Mouse (Mus musculus) intestine, embryonic 14.5 days (tissue): ENCODE measurements around the gene Glrp1. TPM values are rescaled to one million over a fixed set of nuclear protein-coding genes. Genes with fewer than 3 reads are reported as not detected.
A peak's percentile ranks its signal among the peaks of the same experiment; 100 is the strongest.

Experiments used
- ATAC-seq: fragments of 200-750 bp; cut with Nextera tagmentation; replicated peaks from 2 replicates; pipeline ENCODE4 v1.8.0; 2017; ENCODE audit warnings: low read depth, moderate number of reproducible peaks, moderate TSS enrichment, moderate library complexity; ENCODE audit not compliant: low FRiP score, low TSS enrichment
- DNase-seq: peaks from one replicate; pipeline ENCODE4 v3.0.0-alpha.2; 2018; ENCODE audit warnings: low spot score
- H3K27ac ChIP-seq: fragments of 300-500 bp; sonication (generic); 2 replicates; pipeline ENCODE4 v1.5.1; 2014; ENCODE audit warnings: low read depth, mild to moderate bottlenecking, control low read depth
- H3K27me3 ChIP-seq: fragments of 300-500 bp; sonication (generic); replicated peaks from 2 replicates; pipeline ENCODE4 v1.6.1; 2014; ENCODE audit warnings: low read length, control low read depth; ENCODE audit not compliant: control insufficient read depth, insufficient read depth
- H3K36me3 ChIP-seq: fragments of 300-500 bp; sonication (generic); 2 replicates; pipeline ENCODE4 v1.6.1; 2014; ENCODE audit warnings: low read length, control low read depth; ENCODE audit not compliant: control insufficient read depth, insufficient read depth
- H3K4me1 ChIP-seq: fragments of 300-500 bp; sonication (generic); replicated peaks from 2 replicates; pipeline ENCODE4 v1.6.1; 2014; ENCODE audit warnings: low read length, control low read depth, mixed read lengths; ENCODE audit not compliant: control insufficient read depth, insufficient read depth
- H3K4me2 ChIP-seq: fragments of 300-500 bp; sonication (generic); 2 replicates; pipeline ENCODE4 v1.6.1; 2014; ENCODE audit warnings: low read length
- H3K4me3 ChIP-seq: fragments of 300-500 bp; sonication (generic); 2 replicates; pipeline ENCODE4 v1.5.1; 2014; ENCODE audit warnings: low read depth, low read length, control low read depth, mixed read lengths
- H3K9ac ChIP-seq: fragments of 300-500 bp; sonication (generic); 2 replicates; pipeline ENCODE4 v1.6.1; 2014; ENCODE audit warnings: mild to moderate bottlenecking, low read length
- H3K9me3 ChIP-seq: fragments of 300-500 bp; sonication (generic); 2 replicates; pipeline ENCODE4 v1.6.1; 2016; ENCODE audit warnings: low read length, control low read depth; ENCODE audit not compliant: control insufficient read depth
- WGBS: fragments of 180-500 bp; shearing (Covaris S2); extraction: QIAGEN DNeasy Blood & Tissue Kit; methylation state at CpG from one replicate; pipeline ENCODE4 v1.1.7; 2014; 5-methylcytosine and 5-hydroxymethylcytosine counted together
- polyA plus RNA-seq: library from polyadenylated mRNA; unstranded; fragments of >200 nt; fragmentation: Nextera tagmentation; extraction: Ambion mirVana; gene quantifications from 2 replicates; pipeline ENCODE4 v1.2.1, GENCODE M21; 2014

The Glrp1 gene
- polyA plus RNA-seq, 1 experiment from 2014 or later, result not detected

DNA sequence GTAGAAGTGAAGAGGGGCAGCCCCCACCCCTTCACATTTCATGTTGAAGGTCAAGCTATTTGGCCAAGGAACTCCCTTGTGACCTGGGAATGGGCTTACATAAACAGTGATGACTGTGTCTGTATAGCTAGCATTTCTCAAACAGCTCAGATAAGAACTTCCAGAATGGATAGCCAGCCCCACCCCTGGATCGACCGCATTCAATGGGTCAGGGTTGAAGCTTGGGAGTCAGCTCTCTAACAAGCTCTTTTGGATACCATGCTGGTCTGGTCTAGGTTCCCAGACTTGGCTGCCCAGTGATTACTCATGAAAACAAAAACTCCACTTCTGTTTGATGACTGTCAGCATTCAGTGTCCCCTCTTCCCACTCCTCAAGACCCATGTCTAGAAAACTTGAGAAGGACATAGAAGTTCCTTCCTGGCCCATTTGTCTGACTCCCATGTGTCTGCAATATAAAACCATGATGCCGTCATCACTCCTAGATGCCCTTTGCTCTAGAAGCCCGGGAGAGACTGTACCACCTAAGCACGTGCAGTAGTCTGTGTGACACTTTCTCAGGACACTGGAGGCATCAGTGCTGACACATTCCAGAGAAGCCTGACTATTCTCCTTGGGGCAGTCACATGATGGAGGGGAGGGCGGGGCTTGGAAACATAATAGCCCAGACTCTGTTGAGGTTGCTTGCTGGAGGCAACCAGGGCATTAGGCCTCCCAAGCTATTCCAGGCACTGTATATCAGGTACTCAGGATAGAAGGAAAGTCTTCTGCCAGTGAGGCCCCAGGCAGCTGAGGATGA is 45.6 kb downstream of the Glrp1 start:
- Histone ChIP-seq H3K27me3 (no peaks in the 10 kb centered on the region), H3K4me3 (no peak overlapping the region), H3K36me3 (no peaks in the 10 kb centered on the region), H3K4me2 (no peak overlapping the region), H3K27ac (no peak overlapping the region), H3K4me1 (no peaks in the 10 kb centered on the region), H3K9me3 (no peaks in the 10 kb centered on the region), H3K9ac (no peak overlapping the region)
- DNase-seq, result no peak
- WGBS, result 65% methylated on average over 6 of the region's 6 CpGs
- ATAC-seq, result peak; percentile 32; the same call in 1 of the 2 replicates

DNA sequence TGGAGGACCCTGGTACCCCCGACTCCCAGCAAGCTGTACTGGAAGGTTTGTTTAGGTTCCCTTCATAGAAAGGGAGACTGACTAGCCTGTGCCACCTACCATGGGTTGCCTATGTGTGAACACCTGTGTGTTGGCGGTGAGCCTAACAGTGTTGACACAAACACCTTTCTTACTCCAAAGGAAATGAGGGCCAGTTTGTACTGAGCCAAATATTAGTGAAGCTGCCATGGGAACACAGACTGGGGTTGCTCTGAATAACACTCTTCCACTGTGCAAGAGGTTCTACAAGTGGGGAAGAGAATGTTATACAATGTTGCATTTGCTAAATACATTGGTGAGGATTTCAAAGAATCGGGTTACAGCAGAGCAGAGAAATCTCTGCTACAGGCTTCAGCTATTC is 46.6 kb downstream of the Glrp1 start:
- no peak for DNase-seq

GRCm38 (mm10) chr1:88462484-88462883 is 47.4 kb downstream of the Glrp1 start:
- no peaks in the 10 kb centered on the region for H3K27me3 ChIP-seq
- H3K27ac ChIP-seq, result no peak overlapping the region
- ATAC-seq (0 out of 2 replicates have a peak, but pooled peaks have one; percentile 12), DNase-seq (no peak)
- H3K4me3 ChIP-seq, result no peak overlapping the region
- H3K9ac ChIP-seq, result no peak overlapping the region
- no peaks in the 10 kb centered on the region for H3K9me3 ChIP-seq
- no peaks in the 10 kb centered on the region for H3K4me1 ChIP-seq
- H3K4me2 ChIP-seq, result no peak overlapping the region
- WGBS, result 52% methylated on average over 6 of the region's 6 CpGs
- no peaks in the 10 kb centered on the region for H3K36me3 ChIP-seq

More for the DNA sequence above, 46.6 kb downstream of the Glrp1 start:
- Histone ChIP-seq H3K27me3 (no peaks in the 10 kb centered on the region), H3K4me3 (no peak overlapping the region), H3K4me2 (no peak overlapping the region), H3K9ac (no peak overlapping the region), H3K4me1 (no peaks in the 10 kb centered on the region), H3K9me3 (no peaks in the 10 kb centered on the region), H3K36me3 (no peaks in the 10 kb centered on the region), H3K27ac (no peak overlapping the region)
- ATAC-seq, result no peak
- 76% methylated on average over 3 of the region's 3 CpGs for whole genome bisulfite sequencing

DNA sequence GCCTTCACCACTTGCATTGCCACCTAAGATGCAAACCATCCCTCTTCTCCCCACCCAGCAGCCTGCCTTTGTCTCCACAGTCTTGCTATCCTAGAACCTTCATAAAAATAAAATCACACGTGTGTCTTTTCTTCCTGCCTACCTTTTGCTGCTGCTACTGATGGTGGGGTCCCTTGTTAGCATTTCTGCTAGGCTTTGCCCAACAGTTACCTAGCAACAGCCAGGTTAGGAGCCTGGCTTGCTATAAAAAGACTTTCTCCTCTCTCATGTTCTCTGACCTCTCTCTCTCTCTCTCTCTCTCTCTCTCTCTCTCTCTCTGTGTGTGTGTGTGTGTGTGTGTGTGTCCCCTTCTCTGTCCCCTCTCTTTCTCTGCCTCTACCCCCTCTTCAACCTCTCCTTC is 48.8 kb downstream of the Glrp1 start:
- no peak for ATAC-seq
- no peaks in the 10 kb centered on the region for H3K4me1 ChIP-seq
- 14% methylated on average over 1 of the region's 1 CpGs for WGBS
- H3K27me3 ChIP-seq, result no peaks in the 10 kb centered on the region
- H3K27ac ChIP-seq, result no peak overlapping the region
- H3K9me3 ChIP-seq, result no peaks in the 10 kb centered on the region
- no peak overlapping the region for H3K4me2 ChIP-seq
- H3K36me3 ChIP-seq, result no peaks in the 10 kb centered on the region
- H3K4me3 ChIP-seq, result no peak overlapping the region
- H3K9ac ChIP-seq, result no peak overlapping the region
- no peak for DNase-seq

DNA sequence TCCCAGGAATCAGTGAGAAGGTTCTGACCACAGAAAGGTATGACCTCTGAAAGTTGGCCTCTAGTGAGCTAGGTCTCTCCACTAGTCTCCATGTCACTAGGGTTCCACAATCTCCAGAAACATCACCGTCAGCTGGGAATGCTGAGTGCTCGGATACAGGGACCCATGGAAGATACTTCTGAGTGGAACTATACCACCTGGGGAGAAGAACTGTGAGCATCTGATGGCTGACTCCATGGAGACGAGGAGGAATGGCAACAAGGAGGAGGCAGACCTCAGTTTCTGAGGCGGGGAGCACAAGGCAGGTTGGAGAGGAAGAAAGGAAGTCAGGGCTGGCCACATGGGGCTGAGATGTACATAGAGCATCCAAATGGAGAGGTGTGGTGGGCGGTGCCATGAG is 50.2 kb downstream of the Glrp1 start:
- no peak overlapping the region for H3K4me2 ChIP-seq
- H3K36me3 ChIP-seq, result no peaks in the 10 kb centered on the region
- H3K9ac ChIP-seq, result no peak overlapping the region
- DNase-seq, result no peak
- WGBS, result 88% methylated on average over 5 of the region's 5 CpGs
- no peak for ATAC-seq
- no peaks in the 10 kb centered on the region for H3K4me1 ChIP-seq
- no peaks in the 10 kb centered on the region for H3K27me3 ChIP-seq
- H3K4me3 ChIP-seq, result no peak overlapping the region
- H3K9me3 ChIP-seq, result no peaks in the 10 kb centered on the region
- no peak overlapping the region for H3K27ac ChIP-seq

GRCm38 (mm10) chr1:88459196-88459595 is 50.7 kb downstream of the Glrp1 start:
- WGBS, result 94% methylated on average over 4 of the region's 4 CpGs
- Histone ChIP-seq H3K4me2 (no peak overlapping the region), H3K4me1 (no peaks in the 10 kb centered on the region), H3K36me3 (no peaks in the 10 kb centered on the region), H3K9me3 (no peaks in the 10 kb centered on the region), H3K27me3 (no peaks in the 10 kb centered on the region), H3K9ac (no peak overlapping the region), H3K4me3 (no peak overlapping the region), H3K27ac (no peak overlapping the region)
- ATAC-seq (no peak), DNase-seq (no peak)

GRCm38 (mm10) chr1:88456451-88457072 is 53.3 kb downstream of the Glrp1 start:
- WGBS, result 63% methylated on average over 14 of the region's 14 CpGs
- 0 out of 2 replicates have a peak, but pooled peaks have one; percentile 53 for ATAC-seq

DNA sequence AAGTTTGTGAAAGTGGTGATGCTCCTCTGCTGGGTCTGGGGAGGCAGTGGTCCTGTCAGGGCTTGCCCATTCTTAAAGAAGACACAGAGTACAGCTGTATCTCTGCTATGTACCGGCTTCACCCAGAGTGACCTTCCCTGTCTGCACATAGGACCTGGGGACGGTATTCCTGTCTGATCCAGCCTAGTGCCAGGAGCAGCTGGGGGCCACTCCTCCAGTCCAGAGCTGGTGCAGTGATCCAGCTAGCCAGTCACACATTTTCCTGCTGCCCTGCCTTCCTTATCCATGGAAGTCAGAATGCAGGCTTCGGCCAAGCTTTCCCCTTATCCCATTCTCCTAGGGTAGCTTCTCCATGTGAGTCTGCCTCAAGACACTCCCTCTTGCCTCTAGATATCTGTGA is 54.1 kb downstream of the Glrp1 start:
- H3K27ac ChIP-seq, result no peak overlapping the region
- H3K27me3 ChIP-seq, result no peaks in the 10 kb centered on the region
- no peak overlapping the region for H3K4me3 ChIP-seq
- no peak for ATAC-seq
- no peaks in the 10 kb centered on the region for H3K4me1 ChIP-seq
- H3K9me3 ChIP-seq, result no peaks in the 10 kb centered on the region
- no peak overlapping the region for H3K9ac ChIP-seq
- WGBS, result 72% methylated on average over 3 of the region's 3 CpGs
- H3K36me3 ChIP-seq, result no peaks in the 10 kb centered on the region
- H3K4me2 ChIP-seq, result no peak overlapping the region
- no peak for DNase-seq

More at GRCm38 (mm10) chr1:88456451-88457072, 53.3 kb downstream of the Glrp1 start:
- Histone ChIP-seq H3K27me3 (no peaks in the 10 kb centered on the region), H3K36me3 (no peaks in the 10 kb centered on the region), H3K9me3 (no peaks in the 10 kb centered on the region), H3K27ac (no peak overlapping the region), H3K9ac (no peak overlapping the region), H3K4me2 (no peak overlapping the region), H3K4me3 (no peak overlapping the region), H3K4me1 (no peaks in the 10 kb centered on the region)
- peak; percentile 75 for DNase-seq
